Mouse (Mus musculus): ENCODE measurements at regions not wholly inside any gene's neighbourhood (a gene's known extent, or its start where the extent isn't known, plus 50 kb on each side); places are given as distances from the start of the nearest gene placed in this dataset.

DNA sequence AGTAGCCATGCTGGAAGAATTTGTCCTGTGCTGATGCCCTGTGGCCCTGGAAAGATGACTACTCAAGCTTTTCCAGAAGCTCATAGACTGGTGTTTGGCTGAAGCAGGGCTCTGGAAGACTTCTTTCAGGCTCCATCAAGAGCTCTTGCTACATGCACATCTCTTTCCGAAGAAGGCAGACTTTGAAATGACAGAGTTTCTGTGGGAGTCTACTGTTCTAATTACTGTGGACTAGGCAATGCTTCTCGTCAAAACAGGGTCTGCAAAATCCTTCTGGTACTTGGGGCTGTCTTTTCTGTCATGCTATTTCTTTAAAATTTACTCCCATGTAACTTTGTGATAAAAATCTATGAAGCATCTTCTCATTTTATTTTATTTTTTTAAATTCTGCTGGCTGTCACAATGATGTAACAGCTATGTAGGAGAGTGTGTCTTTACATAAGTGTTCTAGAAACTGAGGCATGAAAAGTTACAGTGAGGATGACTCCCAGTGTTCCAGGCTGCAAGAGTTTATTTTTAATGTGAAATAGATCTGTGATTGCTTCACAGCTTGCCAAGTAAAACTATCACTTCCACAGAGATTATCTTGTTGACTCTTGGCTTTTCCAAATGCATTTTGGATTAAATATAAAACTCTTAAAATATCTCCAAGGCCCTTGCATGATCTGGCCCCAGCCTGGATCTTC lies 244.9 kb upstream of the Nmur2 start:
- TF ChIP-seq CTCF (IDR thresholded peaks at IDR 0.05; ENCODE audit: insufficient read depth, low read depth, low read length) (no peak), POLR2A (IDR thresholded peaks at IDR 0.05; ENCODE audit: insufficient read depth, low read depth, low read length) (no peak)

All from olfactory bulb, adult 2 months (tissue).